Mouse (Mus musculus) midbrain, embryonic 14.5 days (tissue): ENCODE results near the gene Pou5f1. TPM values are rescaled to one million over a fixed set of nuclear protein-coding genes. Genes with fewer than 3 reads are reported as not detected.

Experiments
- polyA plus RNA-seq: library from polyadenylated mRNA; unstranded; fragments of >200 nt; fragmentation: Nextera tagmentation; extraction: Ambion mirVana; gene quantifications from 2 replicates; pipeline ENCODE4 v1.2.1, GENCODE M21; 2014

Gene Pou5f1
- polyA plus RNA-seq, 1 experiment from 2014 or later, result not detected

Other genes with a start within 250 kb of the Pou5f1 start
- 68.5 and 74.3 TPM in 2 replicates for gene H2-D1, start 243.3 kb upstream of the Pou5f1 start, polyA plus RNA-seq
- gene H2-Q1, start 185.6 kb upstream of the Pou5f1 start, polyA plus RNA-seq, result 0.16 TPM in 1 of 2 replicates, not detected in the other
- 1.5 and 1.8 TPM in 2 replicates for gene H2-Q2, start 163.8 kb upstream of the Pou5f1 start, polyA plus RNA-seq
- gene H2-Q4, start 126.4 kb upstream of the Pou5f1 start, polyA plus RNA-seq, result 0.18 and 0.80 TPM in 2 replicates
- gene H2-Q6, start 81.2 kb upstream of the Pou5f1 start, polyA plus RNA-seq, result 0.61 and 0.63 TPM in 2 replicates
- 2.5 and 2.8 TPM in 2 replicates for gene H2-Q7, start 66.9 kb upstream of the Pou5f1 start, polyA plus RNA-seq
- 0.38 TPM in 1 of 2 replicates, not detected in the other for gene H2-Q10, start 35.9 kb upstream of the Pou5f1 start, polyA plus RNA-seq
- gene Tcf19, start 10.8 kb downstream of the Pou5f1 start, polyA plus RNA-seq, result 8.9 and 15.5 TPM in 2 replicates
- 1.6 and 3.4 TPM in 2 replicates for gene Cchcr1, start 11.1 kb downstream of the Pou5f1 start, polyA plus RNA-seq
- 0.54 and 0.61 TPM in 2 replicates for gene Psors1c2, start 27.2 kb downstream of the Pou5f1 start, polyA plus RNA-seq
- 0.11 TPM in 1 of 2 replicates, not detected in the other for gene Cdsn, start 46.1 kb downstream of the Pou5f1 start, polyA plus RNA-seq
- not detected in 2 replicates for gene 2300002M23Rik, start 61.4 kb downstream of the Pou5f1 start, polyA plus RNA-seq
- not detected in 2 replicates for gene Sfta2, start 95.5 kb downstream of the Pou5f1 start, polyA plus RNA-seq
- not detected in 2 replicates for gene Gm9573, start 120.6 kb downstream of the Pou5f1 start, polyA plus RNA-seq
- not detected in 2 replicates for gene Mucl3, start 137.7 kb downstream of the Pou5f1 start, polyA plus RNA-seq
- gene Vars2, start 161.6 kb downstream of the Pou5f1 start, polyA plus RNA-seq, result 9.5 and 14.8 TPM in 2 replicates
- 23.6 and 25.5 TPM in 2 replicates for gene Gtf2h4, start 167.7 kb downstream of the Pou5f1 start, polyA plus RNA-seq
- 52.9 and 87.2 TPM in 2 replicates for gene Ddr1, start 198.6 kb downstream of the Pou5f1 start, polyA plus RNA-seq